Mouse (Mus musculus) large intestine, adult 2 months (tissue): ENCODE measurements around the gene Enpp1. TPM values are rescaled to one million over a fixed set of nuclear protein-coding genes. Genes with fewer than 3 reads are reported as not detected.

Experiments
- DNase-seq: peaks from one replicate; pipeline ENCODE4 v3.0.0-alpha.2; 2012; ENCODE audit warnings: low read depth, low spot score
- WGBS: fragments of 180-500 bp; shearing (Covaris S2); methylation state at CpG from one replicate; pipeline ENCODE4 v1.1.7; 2018; 5-methylcytosine and 5-hydroxymethylcytosine counted together
- polyA plus RNA-seq: library from polyadenylated mRNA; depleted of rRNA; stranded (reverse); fragments of >200 nt; gene quantifications from 2 replicates; pipeline ENCODE4 v1.2.3, GENCODE M21; 2012

Enpp1 gene
- polyA plus RNA-seq, 1 experiment, result 2.9 TPM

DNA sequence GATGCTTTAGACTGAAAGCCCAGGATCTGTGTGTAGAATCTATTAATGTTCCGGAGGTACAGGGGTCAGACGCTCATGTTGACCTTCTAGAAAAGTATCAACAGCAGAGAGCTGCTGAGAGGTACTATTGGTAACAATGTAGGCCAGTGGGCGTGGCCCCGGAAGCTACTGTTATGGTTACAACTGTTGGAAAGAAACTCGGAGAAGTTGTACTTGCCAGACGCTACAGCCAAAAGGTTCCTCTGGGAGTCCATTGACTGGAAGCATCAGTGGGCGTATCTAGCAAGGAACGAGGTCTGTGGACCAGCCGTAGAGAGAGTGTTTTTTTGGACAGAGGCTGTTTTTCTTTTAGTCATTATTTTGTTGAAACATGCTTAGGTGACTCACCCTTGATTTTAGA lies 102.2 kb downstream of the Enpp1 start:
- no peak for DNase-seq
- whole genome bisulfite sequencing, result 67% methylated on average over 9 of the region's 9 CpGs

GRCm38 (mm10) chr10:24609146-24609545 lies 102.8 kb downstream of the Enpp1 start:
- DNase-seq, result no peak
- 85% methylated on average over 3 of the region's 3 CpGs for WGBS

- DNase-seq, result no peak
Measured at GRCm38 (mm10) chr10:24603727-24604126, 108.2 kb downstream of the Enpp1 start.

DNA sequence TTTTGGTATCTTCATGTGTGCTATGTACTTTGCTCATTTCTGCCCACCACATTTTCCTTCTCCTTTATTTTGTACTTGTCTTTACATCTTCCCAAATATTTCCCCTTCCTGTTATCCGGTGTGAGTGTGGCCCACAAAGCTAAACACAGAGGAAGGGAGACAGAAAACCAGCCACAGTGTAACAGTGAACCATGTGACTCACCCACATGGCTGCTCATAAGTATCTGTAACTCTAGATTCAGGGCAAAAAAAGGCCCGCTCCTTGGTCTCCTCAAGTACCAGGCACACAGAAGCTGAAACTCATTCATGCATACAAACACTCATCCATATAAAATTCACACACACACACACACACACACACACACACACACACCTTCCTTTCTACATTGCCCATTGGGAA lies 108.9 kb downstream of the Enpp1 start:
- 73% methylated on average over 2 of the region's 2 CpGs for WGBS
- DNase-seq, result no peak

GRCm38 (mm10) chr10:24599802-24600201 lies 112.2 kb downstream of the Enpp1 start:
- DNase-seq, result no peak
- 69% methylated on average over 5 of the region's 5 CpGs for WGBS

DNA sequence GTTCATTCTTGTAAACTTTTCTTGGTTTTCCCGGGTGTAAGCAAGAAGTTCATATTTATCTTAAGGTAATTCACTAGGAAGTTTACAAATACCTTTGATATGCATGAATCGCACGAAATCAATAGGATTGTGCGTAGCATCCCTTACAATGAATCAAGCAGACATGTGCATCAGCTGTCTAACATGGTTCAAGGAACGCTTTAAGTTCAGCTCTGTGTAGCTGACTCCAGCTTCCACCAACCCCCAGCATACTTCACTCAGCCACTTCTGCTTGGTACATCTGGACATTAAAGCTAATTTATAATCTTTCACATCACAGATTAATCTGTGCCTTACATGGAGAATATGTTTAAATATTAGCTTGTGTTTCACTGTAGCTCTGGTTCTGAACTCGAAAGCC lies 113.3 kb downstream of the Enpp1 start:
- WGBS, result 78% methylated on average over 6 of the region's 6 CpGs
- no peak for DNase-seq

GRCm38 (mm10) chr10:24597789-24598188 lies 114.2 kb downstream of the Enpp1 start:
- 76% methylated on average over 4 of the region's 4 CpGs for WGBS
- no peak for DNase-seq

- 57% methylated on average over 7 of the region's 7 CpGs for WGBS
Measured at GRCm38 (mm10) chr10:24596869-24597339, 115.1 kb downstream of the Enpp1 start.

GRCm38 (mm10) chr10:24596003-24596868 lies 115.7 kb downstream of the Enpp1 start:
- no peak for DNase-seq
- 32% methylated on average over 31 of the region's 31 CpGs for WGBS

More at GRCm38 (mm10) chr10:24596869-24597339, 115.1 kb downstream of the Enpp1 start:
- DNase-seq, result no peak

GRCm38 (mm10) chr10:24595250-24596002 lies 116.5 kb downstream of the Enpp1 start, which contains the start of gene Ccn2:
Ccn2 (plus strand) TSS chr10:24595442.
- no peak for DNase-seq
- 1% methylated on average over 53 of the region's 53 CpGs for WGBS

DNA sequence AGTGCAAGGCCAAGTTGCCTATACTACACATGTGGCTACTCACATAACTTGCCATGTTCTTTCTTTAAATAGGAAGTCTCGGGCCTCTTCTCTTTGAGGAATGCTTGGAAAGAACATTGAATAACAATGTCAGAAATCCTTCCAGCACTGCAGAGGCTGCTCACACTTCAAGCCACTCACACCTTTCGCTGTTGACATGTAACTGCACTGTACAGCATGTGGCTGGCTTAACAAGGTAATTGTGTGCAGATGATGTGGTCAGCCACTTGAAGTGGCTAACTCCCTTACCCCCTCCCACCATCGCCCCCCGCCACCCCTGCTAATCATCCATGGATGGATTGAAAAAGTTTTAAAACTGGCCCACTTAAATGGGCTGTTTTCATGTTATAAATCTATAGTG lies 118.4 kb downstream of the Enpp1 start:
- WGBS, result 85% methylated on average over 4 of the region's 4 CpGs
- no peak for DNase-seq

GRCm38 (mm10) chr10:24592969-24593368 lies 119.0 kb downstream of the Enpp1 start:
- WGBS, result 43% methylated on average over 7 of the region's 7 CpGs
- DNase-seq, result no peak

- DNase-seq, result no peak
- WGBS, result 32% methylated on average over 2 of the region's 2 CpGs
Measured at GRCm38 (mm10) chr10:24592318-24592717, 119.6 kb downstream of the Enpp1 start.

GRCm38 (mm10) chr10:24591741-24592140 lies 120.2 kb downstream of the Enpp1 start:
- DNase-seq, result no peak
- 54% methylated on average over 5 of the region's 5 CpGs for WGBS

- DNase-seq, result peak; percentile 53
- whole genome bisulfite sequencing, result 29% methylated on average over 4 of the region's 4 CpGs
Measured at GRCm38 (mm10) chr10:24591136-24591535, 120.8 kb downstream of the Enpp1 start.

DNA sequence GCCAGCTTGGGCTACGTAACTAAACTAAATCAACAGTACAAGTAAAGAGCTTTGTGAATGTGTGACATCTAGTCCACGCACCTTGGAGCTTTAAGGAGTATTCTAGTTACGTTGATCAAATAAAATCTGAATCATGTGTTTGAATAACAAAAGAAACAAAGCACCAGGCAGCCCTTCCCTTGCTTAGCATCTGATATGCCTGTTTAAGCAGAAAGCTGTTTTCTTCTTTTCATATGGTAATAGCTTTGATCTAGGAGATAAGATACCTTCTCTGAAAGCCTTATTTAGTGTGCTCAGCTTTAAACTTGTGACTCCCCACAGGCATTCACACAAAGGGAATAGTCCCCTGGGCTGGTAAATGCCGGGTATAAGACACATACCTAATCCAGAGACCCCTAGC lies 121.4 kb downstream of the Enpp1 start:
- no peak for DNase-seq
- 85% methylated on average over 4 of the region's 4 CpGs for WGBS

- DNase-seq, result no peak
- 85% methylated on average over 9 of the region's 9 CpGs for WGBS
Measured at GRCm38 (mm10) chr10:24589238-24589637, 122.7 kb downstream of the Enpp1 start.

- WGBS, result 81% methylated on average over 4 of the region's 4 CpGs
- DNase-seq, result no peak
Measured at GRCm38 (mm10) chr10:24588824-24589223, 123.1 kb downstream of the Enpp1 start.
